Mouse (Mus musculus) forebrain, embryonic 10.5 days (tissue): ENCODE measurements at regions not wholly inside any gene's neighbourhood (a gene's known extent, or its start where the extent isn't known, plus 50 kb on each side); places are given as distances from the start of the nearest gene placed in this dataset.

Source experiments
- DNase-seq: peaks from one replicate; pipeline ENCODE4 v3.0.0-alpha.2; 2017; ENCODE audit warnings: low spot score; ENCODE audit errors: extremely low spot score
- H3K27ac ChIP-seq: fragments of 300-500 bp; sonication (generic); 2 replicates; pipeline ENCODE4 v1.5.1; 2016; ENCODE audit warnings: mild to moderate bottlenecking
- H3K27me3 ChIP-seq: fragments of 300-500 bp; sonication (generic); 2 replicates; pipeline ENCODE4 v1.6.1; 2016; ENCODE audit warnings: mild to moderate bottlenecking; ENCODE audit not compliant: poor library complexity, severe bottlenecking
- H3K36me3 ChIP-seq: fragments of 300-500 bp; sonication (generic); replicated peaks from 2 replicates; pipeline ENCODE4 v1.6.1; 2016; ENCODE audit warnings: mild to moderate bottlenecking, moderate library complexity
- H3K4me1 ChIP-seq: fragments of 300-500 bp; sonication (generic); 2 replicates; pipeline ENCODE4 v1.6.1; 2016
- H3K4me3 ChIP-seq: fragments of 300-500 bp; sonication (generic); 2 replicates; pipeline ENCODE4 v1.5.1; 2016; ENCODE audit warnings: mild to moderate bottlenecking, moderate library complexity
- H3K9me3 ChIP-seq: fragments of 300-500 bp; sonication (generic); 2 replicates; pipeline ENCODE4 v1.6.1; 2016; ENCODE audit warnings: mild to moderate bottlenecking, moderate library complexity
- WGBS: fragments of 180-500 bp; shearing (Covaris S2); methylation state at CpG from one replicate; pipeline ENCODE4 v1.1.7; 2016; 5-methylcytosine and 5-hydroxymethylcytosine counted together

DNA sequence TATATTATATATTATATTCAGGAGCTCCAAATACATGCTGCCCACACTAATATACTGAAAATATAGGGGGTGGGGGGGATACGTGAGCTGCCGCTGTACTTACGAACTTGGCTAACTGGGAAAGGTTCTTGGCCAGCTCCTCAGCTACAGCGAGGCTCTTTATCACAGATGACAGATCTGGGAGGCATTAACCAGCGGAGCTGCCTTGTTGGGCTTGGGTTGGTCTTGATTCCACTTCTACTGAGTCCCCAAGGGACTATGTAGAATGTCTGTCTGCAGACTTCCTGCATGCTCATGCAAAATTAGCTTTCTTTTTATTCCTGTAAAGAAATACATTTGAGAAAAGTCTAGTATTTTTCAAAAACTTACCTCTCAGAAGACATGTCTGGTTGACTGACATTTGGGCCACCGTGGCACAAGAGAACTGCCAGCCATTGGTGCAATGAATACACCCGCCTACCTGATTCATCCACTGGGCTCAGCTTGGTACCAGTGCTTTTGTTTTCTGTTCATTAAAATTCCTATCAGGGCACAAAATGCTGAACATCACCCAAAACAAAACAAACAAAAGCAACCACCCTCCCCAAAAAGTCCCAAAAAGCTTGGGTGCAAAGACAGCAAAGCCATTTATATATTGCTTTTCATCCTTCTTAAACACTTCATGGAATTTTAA, 253.2 kb downstream of the Spry2 start:
- Histone ChIP-seq H3K4me1 (0 out of 2 replicates have a peak, but pooled peaks cover 4% of the 10 kb centered on the region), H3K27me3 (no peaks in the 10 kb centered on the region)

DNA sequence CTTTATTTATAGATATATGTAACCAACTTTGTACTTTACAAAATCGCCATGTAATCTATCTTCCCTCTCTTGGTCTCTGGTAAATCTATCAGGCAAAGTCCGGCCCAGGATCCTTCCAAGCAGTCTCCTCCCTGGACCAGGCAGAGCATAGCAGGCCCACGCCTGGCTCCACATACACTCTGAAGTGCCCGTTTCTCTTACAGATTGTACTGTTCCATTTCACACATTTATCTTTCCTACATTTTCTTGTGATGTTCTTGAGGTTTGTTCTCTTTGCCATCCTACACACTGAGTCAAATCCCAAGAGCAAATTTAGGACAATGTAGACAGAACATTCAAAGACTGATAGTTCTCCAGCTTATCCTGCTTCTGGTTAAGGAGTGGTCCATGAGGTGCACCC, 264.3 kb downstream of the Spry2 start:
- H3K4me3 ChIP-seq = no peak overlapping the region
- DNase-seq = no peak
- no peaks in the 10 kb centered on the region for H3K9me3 ChIP-seq
- H3K36me3 ChIP-seq = no peaks in the 10 kb centered on the region
- H3K4me1 ChIP-seq = peaks cover 15% of the 10 kb centered on the region
- no peak overlapping the region for H3K27ac ChIP-seq
- WGBS = 89% methylated on average over 4 of the region's 4 CpGs
- no peaks in the 10 kb centered on the region for H3K27me3 ChIP-seq

More for the DNA sequence above, 253.2 kb downstream of the Spry2 start:
- 92% methylated on average over 7 of the region's 7 CpGs for WGBS
- Histone ChIP-seq H3K36me3 (no peaks in the 10 kb centered on the region), H3K4me3 (no peak overlapping the region), H3K27ac (no peak overlapping the region), H3K9me3 (no peaks in the 10 kb centered on the region)
- DNase-seq = no peak

DNA sequence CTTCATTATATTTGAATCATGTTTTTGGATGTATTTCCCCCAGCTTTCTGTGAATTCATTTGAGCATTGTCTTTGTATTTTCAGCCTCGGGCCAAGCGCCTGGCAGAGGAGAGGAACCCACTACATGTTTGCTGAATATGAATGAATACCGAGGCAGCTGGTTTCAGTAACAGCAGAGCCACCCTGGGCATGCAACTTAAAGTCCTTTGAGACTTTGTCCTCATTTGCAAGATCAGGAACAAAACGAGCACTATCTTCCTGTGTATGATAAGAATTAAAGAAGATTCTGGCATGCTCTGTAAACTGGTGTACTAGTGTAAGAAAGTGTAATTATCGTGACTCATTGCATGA, 265.0 kb downstream of the Spry2 start:
- H3K27me3 ChIP-seq = no peaks in the 10 kb centered on the region
- H3K4me1 ChIP-seq = peaks cover 15% of the 10 kb centered on the region
- WGBS = 78% methylated on average over 5 of the region's 5 CpGs
- no peak overlapping the region for H3K4me3 ChIP-seq
- DNase-seq = no peak
- no peaks in the 10 kb centered on the region for H3K36me3 ChIP-seq
- no peaks in the 10 kb centered on the region for H3K9me3 ChIP-seq
- H3K27ac ChIP-seq = no peak overlapping the region

DNA sequence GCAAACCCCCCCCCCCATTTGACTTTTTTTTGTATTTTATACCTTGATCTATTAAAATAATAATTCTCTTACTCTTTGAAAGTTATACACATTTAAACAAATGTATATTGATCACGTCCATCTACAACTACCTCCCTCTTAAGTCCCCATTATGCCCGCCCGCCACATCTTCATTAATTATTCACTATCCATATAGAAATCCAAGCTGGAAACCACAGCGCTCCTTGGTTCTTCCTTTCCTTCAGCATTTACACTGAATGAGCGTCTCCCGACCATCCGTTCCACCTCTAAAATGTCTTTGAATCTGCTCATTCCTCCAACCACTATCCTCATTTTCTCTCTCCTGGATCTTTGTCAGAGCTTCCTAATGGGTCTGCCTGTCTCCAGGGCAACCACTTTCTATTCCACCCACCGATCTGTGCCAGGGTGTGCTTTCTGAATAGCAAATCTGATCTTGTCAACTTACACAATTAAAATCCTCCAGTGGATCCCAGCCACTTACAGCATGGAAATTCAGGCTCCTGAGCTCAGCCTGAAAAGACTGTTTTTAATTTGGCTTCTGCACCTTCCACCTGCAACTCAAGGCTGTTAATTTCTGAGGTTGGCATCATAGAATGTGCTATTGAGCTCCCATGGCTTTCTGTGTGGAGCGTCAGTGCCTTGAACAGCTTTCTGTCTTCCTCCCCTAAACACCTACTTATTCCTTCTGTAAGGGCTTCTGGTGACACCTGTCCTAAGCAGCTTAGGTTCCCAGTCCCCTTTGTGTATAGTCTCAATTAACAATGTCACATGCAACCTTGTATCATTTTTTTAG, 265.5 kb downstream of the Spry2 start:
- Histone ChIP-seq H3K27ac (no peak overlapping the region), H3K36me3 (no peaks in the 10 kb centered on the region), H3K4me3 (no peak overlapping the region), H3K27me3 (no peaks in the 10 kb centered on the region), H3K9me3 (no peaks in the 10 kb centered on the region), H3K4me1 (peaks cover 15% of the 10 kb centered on the region)
- no peak for DNase-seq
- 76% methylated on average over 9 of the region's 9 CpGs for WGBS

DNA sequence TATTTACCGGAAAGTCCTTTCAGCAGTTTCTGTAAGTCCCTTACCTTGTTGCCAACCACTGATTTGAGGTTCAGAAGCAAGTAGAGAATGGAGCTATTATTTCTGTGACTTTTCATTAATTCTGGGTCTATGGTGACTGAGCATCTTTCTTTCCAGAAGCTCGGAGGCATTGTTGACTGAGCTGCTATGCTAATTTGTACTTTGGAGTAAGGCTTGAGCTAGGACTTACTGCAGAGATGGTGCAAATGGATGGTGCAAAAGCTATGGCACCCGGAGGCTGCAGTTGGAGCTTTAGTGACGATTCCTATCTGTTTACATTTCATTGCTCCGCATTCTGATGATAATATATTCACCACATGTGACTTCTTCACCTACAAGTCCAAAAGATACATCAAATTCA, 266.2 kb downstream of the Spry2 start:
- no peak for DNase-seq
- H3K36me3 ChIP-seq = no peaks in the 10 kb centered on the region
- H3K9me3 ChIP-seq = no peaks in the 10 kb centered on the region
- H3K4me3 ChIP-seq = no peak overlapping the region
- H3K27me3 ChIP-seq = no peaks in the 10 kb centered on the region
- WGBS = 88% methylated on average over 5 of the region's 5 CpGs
- H3K27ac ChIP-seq = no peak overlapping the region
- H3K4me1 ChIP-seq = peaks cover 15% of the 10 kb centered on the region

DNA sequence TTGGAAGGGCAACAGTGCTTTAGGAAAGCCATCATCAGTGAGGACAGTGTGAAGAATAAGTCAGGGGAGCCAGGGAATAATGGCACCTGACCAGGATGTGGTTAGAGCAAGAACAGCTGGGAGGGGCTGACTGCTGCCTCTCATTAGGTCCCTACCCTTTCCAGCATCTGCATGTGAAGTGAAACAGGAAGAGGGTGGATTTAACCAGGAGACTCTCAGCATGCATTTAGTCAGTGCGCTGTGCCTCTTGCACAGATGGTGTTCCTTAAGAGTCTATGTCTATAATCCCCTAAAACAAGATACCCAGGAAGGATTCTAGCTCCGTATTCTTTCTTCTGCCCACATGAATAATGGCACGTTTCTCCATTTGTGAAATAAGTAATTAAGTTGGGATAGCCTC, 267.9 kb downstream of the Spry2 start:
- no peak for DNase-seq
- no peaks in the 10 kb centered on the region for H3K27me3 ChIP-seq
- peaks cover 15% of the 10 kb centered on the region for H3K4me1 ChIP-seq
- H3K27ac ChIP-seq = no peak overlapping the region
- H3K4me3 ChIP-seq = no peak overlapping the region
- no peaks in the 10 kb centered on the region for H3K36me3 ChIP-seq
- no peaks in the 10 kb centered on the region for H3K9me3 ChIP-seq
- WGBS = 72% methylated on average over 3 of the region's 3 CpGs

DNA sequence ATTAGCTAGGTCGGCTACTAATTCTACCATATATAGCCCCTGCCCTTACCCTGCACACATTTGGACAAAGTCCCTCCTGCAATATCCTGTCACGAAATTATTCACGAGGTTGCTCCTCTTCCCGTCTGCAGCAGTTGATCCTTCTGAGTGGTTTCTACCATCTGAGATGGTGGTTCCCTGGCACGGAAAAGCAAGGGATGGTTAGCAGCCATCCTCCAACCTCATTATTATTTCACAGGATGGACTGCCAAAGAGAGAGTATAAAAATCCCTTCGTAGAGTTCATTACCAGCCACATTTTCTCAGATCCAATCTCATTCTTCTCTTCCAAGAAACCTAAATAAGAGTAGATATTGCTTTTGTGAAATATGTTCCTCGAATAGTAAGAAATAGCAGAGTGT, 272.2 kb downstream of the Spry2 start:
- Histone ChIP-seq H3K36me3 (no peaks in the 10 kb centered on the region), H3K27me3 (no peaks in the 10 kb centered on the region), H3K27ac (no peak overlapping the region), H3K4me1 (no peaks in the 10 kb centered on the region; the same call in 1 of the 2 replicates), H3K4me3 (no peak overlapping the region), H3K9me3 (no peaks in the 10 kb centered on the region)
- no peak for DNase-seq
- WGBS = 92% methylated on average over 7 of the region's 7 CpGs

DNA sequence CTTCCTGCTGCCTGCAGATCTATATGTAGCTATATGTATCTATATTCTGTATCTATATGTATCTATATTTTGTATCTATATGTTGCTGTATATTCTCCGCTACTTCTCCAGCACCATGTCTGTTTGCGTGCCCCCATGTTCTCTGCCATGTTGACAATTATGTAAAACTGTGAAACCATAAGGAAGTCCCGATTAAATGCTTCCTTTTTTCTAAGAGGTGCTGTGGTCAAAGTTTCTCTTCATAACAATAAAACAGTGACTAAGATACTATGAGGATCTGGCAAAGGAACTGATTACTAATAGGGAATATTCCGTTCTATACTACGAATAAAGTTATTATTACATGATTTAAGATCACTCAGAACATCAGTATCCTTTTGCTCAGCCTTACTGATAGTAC, 274.5 kb downstream of the Spry2 start:
- Histone ChIP-seq H3K4me3 (no peak overlapping the region), H3K27me3 (no peaks in the 10 kb centered on the region), H3K27ac (no peak overlapping the region), H3K4me1 (no peaks in the 10 kb centered on the region), H3K9me3 (no peaks in the 10 kb centered on the region), H3K36me3 (no peaks in the 10 kb centered on the region)
- no peak for DNase-seq
- WGBS = 94% methylated on average over 5 of the region's 5 CpGs

DNA sequence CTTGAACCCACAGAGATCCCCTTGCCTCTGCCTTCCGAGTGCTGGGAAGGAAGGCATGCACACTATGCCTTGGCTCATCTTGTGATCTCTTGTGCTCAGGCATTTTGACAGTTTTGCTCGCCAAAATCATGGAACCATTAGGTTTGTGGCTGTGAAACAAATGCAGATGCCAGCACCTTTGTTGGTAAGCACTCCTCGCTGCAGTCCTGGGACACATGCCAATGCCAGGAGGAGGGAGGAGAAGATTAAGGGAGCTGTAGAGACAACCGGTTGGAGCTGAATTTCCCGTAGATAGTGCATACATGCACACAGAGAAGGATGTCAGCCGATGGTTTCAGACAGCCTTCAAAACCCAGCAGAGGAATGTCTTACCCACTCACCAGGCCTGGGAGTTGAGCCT, 275.5 kb downstream of the Spry2 start:
- no peak for DNase-seq
- no peaks in the 10 kb centered on the region for H3K36me3 ChIP-seq
- WGBS = 85% methylated on average over 6 of the region's 6 CpGs
- no peaks in the 10 kb centered on the region for H3K9me3 ChIP-seq
- H3K27ac ChIP-seq = no peak overlapping the region
- H3K27me3 ChIP-seq = no peaks in the 10 kb centered on the region
- H3K4me1 ChIP-seq = no peaks in the 10 kb centered on the region
- no peak overlapping the region for H3K4me3 ChIP-seq

DNA sequence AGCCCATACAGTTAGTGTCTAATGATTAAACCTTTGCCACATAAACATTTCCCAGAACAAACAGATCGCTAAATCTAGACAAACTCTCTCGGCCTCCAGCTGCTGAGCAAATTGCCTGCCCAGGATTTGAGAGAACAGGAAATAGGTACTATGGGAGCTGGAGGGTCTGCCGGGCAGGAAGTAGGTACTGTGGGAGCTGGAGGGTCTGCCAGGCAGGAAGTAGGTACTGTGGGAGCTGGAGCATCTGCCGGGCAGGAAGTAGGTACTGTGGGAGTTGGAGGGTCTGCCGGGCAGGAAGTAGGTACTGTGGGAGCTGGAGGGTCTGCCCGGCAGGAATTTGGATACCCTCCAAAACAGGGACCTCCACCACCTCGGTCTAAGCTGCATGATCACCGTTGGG, 277.2 kb downstream of the Spry2 start:
- DNase-seq = no peak
- no peaks in the 10 kb centered on the region for H3K4me1 ChIP-seq
- no peaks in the 10 kb centered on the region for H3K27me3 ChIP-seq
- H3K4me3 ChIP-seq = no peak overlapping the region
- H3K9me3 ChIP-seq = no peaks in the 10 kb centered on the region
- H3K36me3 ChIP-seq = no peaks in the 10 kb centered on the region
- WGBS = 82% methylated on average over 8 of the region's 8 CpGs
- H3K27ac ChIP-seq = no peak overlapping the region

DNA sequence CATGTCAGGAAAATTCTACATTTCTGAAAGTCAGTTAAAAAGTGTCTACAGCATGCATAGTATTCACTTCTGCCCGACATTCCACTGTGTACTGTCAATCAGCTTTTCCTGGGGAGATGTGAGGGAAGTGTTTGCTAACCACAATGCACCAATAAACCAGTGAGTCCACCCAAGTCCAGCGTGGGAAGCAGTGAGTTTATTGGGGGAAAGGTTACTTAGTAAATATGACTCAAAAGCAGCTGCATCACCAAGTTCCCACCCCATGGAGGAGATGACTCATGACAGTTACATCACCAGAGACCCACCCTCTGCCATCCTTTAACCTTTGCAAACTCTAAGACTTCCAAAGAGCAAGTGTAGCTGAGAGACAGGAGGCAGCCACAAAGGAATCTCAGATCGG, 280.9 kb downstream of the Spry2 start:
- Histone ChIP-seq H3K27ac (no peak overlapping the region), H3K36me3 (no peaks in the 10 kb centered on the region), H3K9me3 (no peaks in the 10 kb centered on the region), H3K4me1 (peaks cover 5% of the 10 kb centered on the region; the same call in 1 of the 2 replicates), H3K4me3 (no peak overlapping the region), H3K27me3 (no peaks in the 10 kb centered on the region)
- DNase-seq = no peak
- WGBS = 81% methylated on average over 3 of the region's 3 CpGs

DNA sequence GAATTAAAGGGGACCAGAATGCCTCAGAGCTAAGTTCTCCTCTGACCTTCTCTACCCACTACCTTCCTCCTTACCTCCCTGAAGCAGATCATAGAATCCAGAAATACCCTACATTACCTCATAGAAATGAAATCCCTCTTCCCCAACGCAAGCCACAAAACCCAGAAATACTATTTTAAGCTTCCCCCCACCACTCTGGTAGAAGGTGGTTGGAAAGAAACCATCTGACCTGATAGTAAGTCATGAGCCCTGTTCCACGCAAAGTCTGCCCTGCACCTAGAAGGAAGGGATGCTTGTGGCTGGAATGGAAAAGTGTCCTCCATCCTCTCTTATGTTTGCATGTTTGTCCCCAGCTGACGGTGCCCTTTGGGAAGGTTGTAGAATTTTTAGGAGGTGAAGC, 283.8 kb downstream of the Spry2 start:
- H3K36me3 ChIP-seq = no peaks in the 10 kb centered on the region
- H3K9me3 ChIP-seq = no peaks in the 10 kb centered on the region
- WGBS = 94% methylated on average over 3 of the region's 3 CpGs
- DNase-seq = no peak
- H3K27me3 ChIP-seq = no peaks in the 10 kb centered on the region
- H3K4me3 ChIP-seq = no peak overlapping the region
- H3K27ac ChIP-seq = no peak overlapping the region
- peaks cover 5% of the 10 kb centered on the region; the same call in 1 of the 2 replicates for H3K4me1 ChIP-seq

DNA sequence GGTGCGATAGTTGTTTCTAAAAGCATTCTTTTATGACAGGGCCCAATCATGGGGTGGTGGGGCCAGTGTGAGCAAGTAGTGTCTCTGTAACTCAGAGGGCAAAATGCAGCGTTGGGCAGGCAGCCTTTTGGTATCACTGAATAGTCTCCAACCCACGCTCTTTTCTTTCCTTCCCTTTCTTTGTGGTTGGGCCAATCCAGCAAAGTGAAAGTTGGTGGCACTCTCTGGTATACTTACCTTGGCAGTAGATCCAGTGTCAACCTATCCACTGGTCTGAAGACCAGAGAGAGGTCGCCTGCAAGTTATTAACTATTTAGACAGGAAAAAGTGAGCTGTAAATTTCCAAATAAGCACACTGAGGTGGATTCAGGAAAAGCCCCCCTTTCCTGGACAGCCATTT, 287.8 kb downstream of the Spry2 start:
- H3K27ac ChIP-seq = no peak overlapping the region
- peaks cover 5% of the 10 kb centered on the region; the same call in 1 of the 2 replicates for H3K4me1 ChIP-seq
- no peaks in the 10 kb centered on the region for H3K36me3 ChIP-seq
- 86% methylated on average over 4 of the region's 4 CpGs for WGBS
- DNase-seq = no peak
- no peaks in the 10 kb centered on the region for H3K9me3 ChIP-seq
- H3K27me3 ChIP-seq = no peaks in the 10 kb centered on the region
- H3K4me3 ChIP-seq = no peak overlapping the region
